Mouse (Mus musculus): Measurements from ENCODE around the gene Rbm17. TPM values are rescaled to one million over a fixed set of nuclear protein-coding genes. Genes with fewer than 3 reads are reported as not detected.

Gene Rbm17
- polyA plus RNA-seq, 1 experiment from 2014 or later: 130 TPM

DNA sequence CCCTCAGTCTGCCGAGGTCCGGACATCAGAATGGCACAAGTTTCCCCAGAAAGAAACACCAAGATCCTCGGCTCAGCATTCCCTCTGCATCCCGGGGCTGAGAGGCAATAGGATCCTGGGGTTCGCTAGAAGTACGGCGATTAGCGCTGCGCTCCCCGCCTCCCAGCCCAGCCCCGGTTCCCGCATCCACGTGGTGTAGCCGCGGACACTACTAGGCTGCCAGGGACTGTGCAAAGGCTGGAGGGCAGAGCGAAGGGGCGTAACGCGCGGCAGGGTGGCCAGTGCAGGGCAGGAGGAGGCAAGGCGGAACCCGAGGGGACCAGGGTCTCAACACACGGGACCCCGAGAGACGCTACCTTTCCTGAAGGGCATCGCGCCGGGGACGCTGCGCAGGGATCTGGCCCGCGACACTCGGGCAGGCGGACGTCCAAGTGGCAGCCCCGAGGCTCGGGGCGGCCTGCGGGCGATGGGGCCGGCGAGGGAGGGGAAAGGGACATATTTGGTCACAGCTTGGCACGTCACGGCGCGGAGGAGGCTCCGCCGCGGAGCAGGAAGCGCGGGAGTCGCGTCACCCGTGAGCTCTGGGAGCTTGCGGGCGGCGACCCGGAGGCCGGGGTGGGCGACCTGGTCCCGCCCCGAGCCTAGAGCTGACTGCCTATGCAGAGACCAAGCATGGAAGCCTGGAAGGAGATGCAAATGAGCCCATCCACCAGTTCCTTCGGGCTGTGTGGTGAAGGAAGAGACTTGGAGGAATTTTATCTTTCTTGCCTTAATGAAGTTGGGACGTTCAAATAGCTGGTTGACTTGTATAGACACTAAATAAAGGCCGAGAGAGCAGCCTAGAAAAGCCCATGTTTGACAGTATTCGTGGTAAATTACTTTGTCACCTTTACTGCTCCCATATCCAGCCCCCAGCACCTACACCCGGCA is 50.2 kb downstream of the Rbm17 start, which contains the start of gene Pfkfb3:
Pfkfb3 (minus strand) TSS at position 607 of the 930 bp plus-strand sequence.
- H3K27ac ChIP-seq (ENCODE audit: low read length): no peak within 1 kb of the TSS
- WGBS: 1% methylated on average over 60 of the region's 67 CpGs
- peak within 1 kb of the TSS; percentile 65 for H3K9ac ChIP-seq (ENCODE audit: low read length)
- 0 out of 2 replicates have a peak, but pooled peaks cover 2% of the 10 kb centered on the region for H3K27me3 ChIP-seq (ENCODE audit: control insufficient read depth, insufficient read depth, low read depth, low read length)
- ATAC-seq (ENCODE audit: low read depth): peak; percentile 88
- peak within 1 kb of the TSS; percentile 61 for H3K4me3 ChIP-seq (ENCODE audit: low read length)
- H3K4me1 ChIP-seq (replicated peaks; ENCODE audit: control insufficient read depth, insufficient read depth, low read length): peaks cover 9% of the 10 kb centered on the region
- no peaks in the 10 kb centered on the region for H3K9me3 ChIP-seq (ENCODE audit: control insufficient read depth, low read length)
- H3K36me3 ChIP-seq (ENCODE audit: control insufficient read depth, insufficient read depth, low read length): no peaks in the 10 kb centered on the region
- peak within 1 kb of the TSS; percentile 97 for H3K4me2 ChIP-seq (ENCODE audit: low read depth, low read length)

DNA sequence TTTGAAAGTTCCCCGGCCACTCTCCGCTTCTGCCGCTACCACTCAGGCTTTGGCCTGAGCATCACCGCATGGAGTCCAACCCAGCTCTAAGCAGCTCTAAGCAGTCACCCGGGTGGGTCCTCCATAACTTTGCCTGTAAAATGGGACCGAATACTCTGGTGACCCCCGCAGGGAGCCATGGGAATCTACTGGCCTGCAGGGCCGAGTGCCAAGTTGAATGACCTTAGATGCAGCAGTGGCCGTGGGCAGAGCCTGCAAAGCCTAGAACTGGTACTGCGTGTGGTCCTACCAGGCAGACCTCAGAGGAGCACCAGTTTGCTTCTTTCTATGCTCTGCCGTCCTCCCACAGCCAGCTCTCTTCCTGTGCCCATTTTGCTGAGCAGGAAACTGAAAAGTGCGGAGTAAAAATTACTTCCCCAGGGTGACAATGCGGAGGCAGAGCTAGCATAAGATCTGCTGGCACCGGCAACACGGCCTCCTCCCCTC is 50.9 kb downstream of the Rbm17 start:
- peak; percentile 39; the same call in 1 of the 2 replicates for ATAC-seq (ENCODE audit: low read depth)
- Histone ChIP-seq H3K27me3 (ENCODE audit: control insufficient read depth, insufficient read depth, low read depth, low read length) (0 out of 2 replicates have a peak, but pooled peaks cover 2% of the 10 kb centered on the region), H3K9ac (ENCODE audit: low read length) (peak overlapping the region; percentile 65), H3K4me3 (ENCODE audit: low read length) (peak overlapping the region; percentile 61), H3K36me3 (ENCODE audit: control insufficient read depth, insufficient read depth, low read length) (no peaks in the 10 kb centered on the region), H3K27ac (ENCODE audit: low read length) (no peak overlapping the region), H3K9me3 (ENCODE audit: control insufficient read depth, low read length) (no peaks in the 10 kb centered on the region), H3K4me2 (ENCODE audit: low read depth, low read length) (peak overlapping the region; percentile 97), H3K4me1 (replicated peaks; ENCODE audit: control insufficient read depth, insufficient read depth, low read length) (peaks cover 9% of the 10 kb centered on the region)
- 6% methylated on average over 15 of the region's 15 CpGs for WGBS

DNA sequence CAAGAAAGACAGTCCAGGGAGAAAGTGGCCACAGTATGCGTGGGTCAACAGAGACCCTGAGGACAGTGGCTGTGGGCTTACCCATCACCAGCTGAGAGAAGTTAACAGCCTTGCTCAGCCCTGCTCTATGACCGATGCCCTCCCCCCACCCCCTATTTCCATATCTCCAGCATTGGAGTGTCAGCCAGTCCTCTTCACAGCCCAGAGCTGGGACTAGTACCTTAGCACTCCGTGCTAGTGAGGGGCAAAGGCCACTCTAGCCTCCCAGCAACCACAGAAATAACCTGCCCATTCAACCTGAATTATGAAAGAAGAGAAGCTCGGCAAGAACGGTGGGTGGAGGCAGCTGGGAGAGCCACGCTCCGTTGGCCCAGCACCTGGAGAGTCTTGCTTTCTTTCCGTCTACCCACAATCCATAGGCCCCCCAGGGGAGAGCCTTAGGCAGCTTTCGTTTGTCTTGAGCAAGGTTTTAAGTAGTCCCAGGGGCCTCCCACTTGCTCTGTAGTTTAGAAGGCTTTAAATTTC is 51.6 kb downstream of the Rbm17 start:
- no peaks in the 10 kb centered on the region for H3K9me3 ChIP-seq (ENCODE audit: control insufficient read depth, low read length)
- H3K9ac ChIP-seq (ENCODE audit: low read length): peak overlapping the region; percentile 65
- 0 out of 2 replicates have a peak, but pooled peaks cover 2% of the 10 kb centered on the region for H3K27me3 ChIP-seq (ENCODE audit: control insufficient read depth, insufficient read depth, low read depth, low read length)
- no peaks in the 10 kb centered on the region for H3K36me3 ChIP-seq (ENCODE audit: control insufficient read depth, insufficient read depth, low read length)
- H3K4me3 ChIP-seq (ENCODE audit: low read length): peak overlapping the region; percentile 61
- WGBS: 13% methylated on average over 9 of the region's 9 CpGs
- no peak for ATAC-seq (ENCODE audit: low read depth)
- H3K4me2 ChIP-seq (ENCODE audit: low read depth, low read length): peak overlapping the region; percentile 97
- H3K4me1 ChIP-seq (replicated peaks; ENCODE audit: control insufficient read depth, insufficient read depth, low read length): peaks cover 9% of the 10 kb centered on the region
- no peak overlapping the region for H3K27ac ChIP-seq (ENCODE audit: low read length)

DNA sequence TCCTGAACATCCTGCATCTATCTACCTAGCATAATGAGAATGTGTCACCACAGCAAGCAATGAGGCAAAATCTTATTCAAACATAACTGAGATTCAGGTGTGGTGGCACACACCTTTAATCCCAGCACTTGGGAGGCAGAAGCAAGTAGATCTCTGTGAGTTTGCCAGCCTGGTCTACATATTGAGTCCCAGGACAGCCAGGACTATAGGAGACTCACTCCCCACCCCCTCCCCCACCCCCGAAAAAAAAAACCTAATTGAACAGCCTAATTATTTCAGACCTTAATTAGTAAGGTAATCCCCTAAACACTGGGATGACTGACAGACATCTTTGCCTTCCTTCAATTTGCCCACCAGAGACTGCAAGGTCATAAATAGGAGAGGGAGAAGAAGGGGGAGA is 52.2 kb downstream of the Rbm17 start:
- no peak overlapping the region for H3K4me2 ChIP-seq (ENCODE audit: low read depth, low read length)
- no peak overlapping the region for H3K9ac ChIP-seq (ENCODE audit: low read length)
- no peaks in the 10 kb centered on the region for H3K9me3 ChIP-seq (ENCODE audit: control insufficient read depth, low read length)
- no peak overlapping the region for H3K27ac ChIP-seq (ENCODE audit: low read length)
- H3K4me1 ChIP-seq (replicated peaks; ENCODE audit: control insufficient read depth, insufficient read depth, low read length): peaks cover 9% of the 10 kb centered on the region
- H3K27me3 ChIP-seq (ENCODE audit: control insufficient read depth, insufficient read depth, low read depth, low read length): 0 out of 2 replicates have a peak, but pooled peaks cover 2% of the 10 kb centered on the region
- WGBS: 17% methylated on average over 1 of the region's 1 CpGs
- ATAC-seq (ENCODE audit: low read depth): no peak
- H3K4me3 ChIP-seq (ENCODE audit: low read length): no peak overlapping the region
- H3K36me3 ChIP-seq (ENCODE audit: control insufficient read depth, insufficient read depth, low read length): no peaks in the 10 kb centered on the region

DNA sequence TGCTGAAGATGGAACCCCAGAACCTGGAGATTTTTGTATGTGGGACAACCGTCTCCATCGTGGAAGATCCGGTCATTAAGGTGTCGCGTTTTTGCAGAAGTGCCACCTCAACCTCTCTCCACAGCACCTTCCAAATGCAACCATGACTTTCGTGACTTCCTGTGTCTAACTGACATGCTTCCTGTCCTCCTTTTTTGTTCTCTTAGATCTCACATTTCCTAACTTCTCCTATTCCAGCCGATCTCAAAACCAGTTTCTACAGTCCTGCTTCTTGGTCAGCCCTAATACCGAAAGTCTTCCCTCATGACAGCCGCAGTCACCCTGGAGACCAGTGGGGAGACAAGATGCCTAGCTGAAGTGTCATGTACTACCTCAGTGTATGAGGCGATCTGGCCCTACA is 55.4 kb downstream of the Rbm17 start:
- no peak overlapping the region for H3K4me2 ChIP-seq (ENCODE audit: low read depth, low read length)
- no peaks in the 10 kb centered on the region for H3K9me3 ChIP-seq (ENCODE audit: control insufficient read depth, low read length)
- WGBS: 81% methylated on average over 10 of the region's 10 CpGs
- no peaks in the 10 kb centered on the region for H3K27me3 ChIP-seq (ENCODE audit: control insufficient read depth, insufficient read depth, low read depth, low read length)
- no peak overlapping the region for H3K9ac ChIP-seq (ENCODE audit: low read length)
- H3K27ac ChIP-seq (ENCODE audit: low read length): no peak overlapping the region
- no peak overlapping the region for H3K4me3 ChIP-seq (ENCODE audit: low read length)
- no peaks in the 10 kb centered on the region for H3K36me3 ChIP-seq (ENCODE audit: control insufficient read depth, insufficient read depth, low read length)
- no peak for ATAC-seq (ENCODE audit: low read depth)
- peaks cover 9% of the 10 kb centered on the region for H3K4me1 ChIP-seq (replicated peaks; ENCODE audit: control insufficient read depth, insufficient read depth, low read length)

DNA sequence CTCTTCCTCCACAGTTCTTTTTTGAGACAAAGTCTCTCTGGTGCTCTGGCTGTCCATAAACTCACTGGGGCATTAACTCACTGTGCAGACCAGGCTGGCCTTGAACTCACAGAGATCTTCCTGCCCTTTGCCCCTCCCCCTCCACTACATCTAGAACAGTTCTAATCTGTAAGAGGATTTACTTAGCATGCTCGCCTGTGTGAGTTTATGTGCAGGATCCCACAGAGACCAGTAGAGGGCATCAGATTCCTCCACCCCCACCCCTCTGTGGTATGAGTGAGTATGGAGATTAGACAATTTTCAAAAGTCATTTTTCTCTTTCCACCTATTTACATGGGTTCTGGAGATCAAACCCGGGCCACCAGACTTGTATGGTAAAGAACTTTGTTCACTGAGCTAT is 56.3 kb downstream of the Rbm17 start:
- no peak overlapping the region for H3K9ac ChIP-seq (ENCODE audit: low read length)
- no peaks in the 10 kb centered on the region for H3K27me3 ChIP-seq (ENCODE audit: control insufficient read depth, insufficient read depth, low read depth, low read length)
- no peaks in the 10 kb centered on the region for H3K9me3 ChIP-seq (ENCODE audit: control insufficient read depth, low read length)
- no peaks in the 10 kb centered on the region for H3K36me3 ChIP-seq (ENCODE audit: control insufficient read depth, insufficient read depth, low read length)
- H3K27ac ChIP-seq (ENCODE audit: low read length): no peak overlapping the region
- no peak for ATAC-seq (ENCODE audit: low read depth)
- no peak overlapping the region for H3K4me3 ChIP-seq (ENCODE audit: low read length)
- H3K4me2 ChIP-seq (ENCODE audit: low read depth, low read length): no peak overlapping the region
- peaks cover 2% of the 10 kb centered on the region for H3K4me1 ChIP-seq (replicated peaks; ENCODE audit: control insufficient read depth, insufficient read depth, low read length)
- WGBS: 56% methylated on average over 2 of the region's 2 CpGs

DNA sequence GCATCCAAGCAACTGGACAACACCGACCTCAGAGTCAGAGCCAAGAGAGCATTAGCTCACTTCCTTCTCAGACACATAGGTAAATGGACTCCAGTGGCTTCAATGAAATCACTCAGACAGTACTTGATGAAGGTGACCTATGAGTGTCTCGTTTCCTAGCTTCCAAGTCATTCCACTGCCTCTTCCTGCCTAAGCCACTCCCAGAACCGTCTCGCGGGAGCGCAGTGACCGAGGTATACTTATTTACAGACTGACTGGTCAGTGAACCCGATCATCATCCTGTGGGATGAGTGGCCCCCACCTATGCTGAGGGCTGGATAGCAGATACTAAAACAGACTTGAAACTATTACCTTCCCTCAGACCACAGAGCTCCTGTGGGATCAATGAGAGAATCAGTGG is 57.9 kb downstream of the Rbm17 start:
- H3K27me3 ChIP-seq (ENCODE audit: control insufficient read depth, insufficient read depth, low read depth, low read length): no peaks in the 10 kb centered on the region
- no peak overlapping the region for H3K4me3 ChIP-seq (ENCODE audit: low read length)
- no peak overlapping the region for H3K27ac ChIP-seq (ENCODE audit: low read length)
- ATAC-seq (ENCODE audit: low read depth): no peak
- no peaks in the 10 kb centered on the region for H3K36me3 ChIP-seq (ENCODE audit: control insufficient read depth, insufficient read depth, low read length)
- no peaks in the 10 kb centered on the region for H3K4me1 ChIP-seq (replicated peaks; ENCODE audit: control insufficient read depth, insufficient read depth, low read length)
- H3K9me3 ChIP-seq (ENCODE audit: control insufficient read depth, low read length): no peaks in the 10 kb centered on the region
- H3K9ac ChIP-seq (ENCODE audit: low read length): no peak overlapping the region
- no peak overlapping the region for H3K4me2 ChIP-seq (ENCODE audit: low read depth, low read length)
- WGBS: 56% methylated on average over 8 of the region's 8 CpGs

DNA sequence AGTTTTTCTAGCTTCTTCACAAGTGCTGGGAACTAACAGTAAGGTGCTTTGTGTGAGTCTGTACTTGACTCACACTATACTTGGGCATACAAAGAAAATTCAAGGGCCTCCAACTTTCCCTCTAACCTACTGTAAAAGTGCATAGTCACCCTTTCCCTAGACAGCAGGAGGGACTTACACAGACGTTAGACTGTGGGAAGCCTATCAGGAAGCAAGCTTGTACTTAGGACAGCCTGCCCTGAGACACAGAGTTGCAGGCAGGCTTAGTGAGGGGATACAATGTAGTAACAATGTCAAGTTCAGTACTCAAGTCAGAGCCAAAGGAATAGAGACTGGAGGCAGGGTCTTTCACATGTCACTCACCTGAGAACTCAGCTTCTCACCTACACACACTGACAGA is 58.6 kb downstream of the Rbm17 start:
- Histone ChIP-seq H3K4me2 (ENCODE audit: low read depth, low read length) (no peak overlapping the region), H3K9me3 (ENCODE audit: control insufficient read depth, low read length) (no peaks in the 10 kb centered on the region), H3K27me3 (ENCODE audit: control insufficient read depth, insufficient read depth, low read depth, low read length) (no peaks in the 10 kb centered on the region), H3K36me3 (ENCODE audit: control insufficient read depth, insufficient read depth, low read length) (no peaks in the 10 kb centered on the region), H3K9ac (ENCODE audit: low read length) (no peak overlapping the region), H3K4me3 (ENCODE audit: low read length) (no peak overlapping the region), H3K27ac (ENCODE audit: low read length) (no peak overlapping the region), H3K4me1 (replicated peaks; ENCODE audit: control insufficient read depth, insufficient read depth, low read length) (no peaks in the 10 kb centered on the region)
- ATAC-seq (ENCODE audit: low read depth): no peak
- WGBS: 22% methylated on average over 1 of the region's 1 CpGs

DNA sequence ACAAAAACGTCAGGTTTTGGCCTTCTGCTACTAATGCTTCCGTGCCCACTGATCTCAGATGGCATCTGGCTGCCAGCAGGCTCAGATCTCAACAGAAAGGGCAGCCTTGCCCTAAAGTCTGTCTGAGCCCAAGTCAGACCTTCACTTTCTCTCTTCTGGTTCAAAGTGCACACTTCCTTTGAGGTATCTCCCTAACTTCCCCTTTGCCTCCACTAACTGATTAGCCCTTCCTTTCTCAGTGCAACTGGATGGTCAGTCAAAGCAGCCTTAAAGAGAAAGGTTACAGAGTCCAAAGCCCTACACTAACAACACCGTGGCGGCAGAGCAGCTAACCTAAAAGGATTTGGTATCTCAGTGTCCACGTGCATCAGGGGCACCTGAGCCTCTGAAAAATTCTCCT is 59.6 kb downstream of the Rbm17 start:
- H3K27me3 ChIP-seq (ENCODE audit: control insufficient read depth, insufficient read depth, low read depth, low read length): no peaks in the 10 kb centered on the region
- 66% methylated on average over 5 of the region's 5 CpGs for WGBS

More for the DNA sequence above, 59.6 kb downstream of the Rbm17 start:
- Histone ChIP-seq H3K4me1 (replicated peaks; ENCODE audit: control insufficient read depth, insufficient read depth, low read length) (no peaks in the 10 kb centered on the region), H3K9me3 (ENCODE audit: control insufficient read depth, low read length) (no peaks in the 10 kb centered on the region), H3K36me3 (ENCODE audit: control insufficient read depth, insufficient read depth, low read length) (no peaks in the 10 kb centered on the region), H3K27ac (ENCODE audit: low read length) (no peak overlapping the region), H3K4me3 (ENCODE audit: low read length) (no peak overlapping the region), H3K9ac (ENCODE audit: low read length) (no peak overlapping the region), H3K4me2 (ENCODE audit: low read depth, low read length) (no peak overlapping the region)
- ATAC-seq (ENCODE audit: low read depth): no peak

All from lung, embryonic 16.5 days (tissue).